Comparison of ENCODE assay signal across 11 mouse cellular contexts in the genomic region with DNA sequence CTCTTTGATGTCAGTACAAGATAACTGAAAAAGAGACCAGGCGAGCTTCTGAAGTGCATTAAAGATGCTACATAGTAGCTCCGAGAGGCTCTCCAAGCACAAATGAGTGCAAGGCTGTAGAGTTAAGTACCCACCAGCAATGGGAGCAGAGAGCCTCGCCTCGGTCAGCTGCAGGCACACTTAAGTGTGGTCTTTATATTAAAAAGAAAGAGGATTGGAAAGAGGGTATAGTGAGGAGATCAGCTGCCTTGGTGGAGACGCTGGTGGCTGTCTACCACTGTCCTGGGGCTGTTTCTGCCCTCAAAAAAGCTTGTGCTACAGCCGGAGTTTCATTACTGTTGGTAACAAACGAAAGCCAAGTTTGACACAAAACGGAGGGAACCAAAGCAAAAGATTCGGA.
DNase-seq lines count a peak whose midpoint lies in the region; ATAC-seq and TF ChIP-seq lines count a peak whose summit lies in the region.
"Had no signal": no experiment of that assay in that cellular context is flagged by ENCODE, and none has a peak within 500 bp of the region (broad histone marks: within the 10 kb centered on the region; RNA-seq: fewer than 3 reads in every experiment).

No protein-coding gene starts in this region.

- H3K79me2 ChIP-seq in heart, adult 2 months (replicated peaks; ENCODE audit: control insufficient read depth, insufficient read depth, low read length): peaks cover 3% of the 10 kb centered on the region

- intact Hi-C loops in heart, adult 2 months (cut with DNase I): no loop called here

- no peak for TF ChIP-seq CTCF in heart, adult 2 months (IDR thresholded peaks at IDR 0.05)
- no peak for TF ChIP-seq CTCF in brain, embryonic 14.5 days (IDR thresholded peaks at IDR 0.05; ENCODE audit: borderline replicate concordance, extremely low read depth, insufficient read depth, insufficient read length)

- ATAC-seq in heart, embryonic 11.5 days (replicated peaks; ENCODE audit: insufficient number of reproducible peaks, low FRiP score, low TSS enrichment): no peak
- ATAC-seq in midbrain, embryonic 14.5 days (ENCODE audit: low FRiP score, low TSS enrichment): no peak
- no peak for ATAC-seq in midbrain, embryonic 13.5 days
- no peak for ATAC-seq in neural tube, embryonic 15.5 days (ENCODE audit: low FRiP score)
- ATAC-seq in megakaryocyte progenitor cell, adult 5-6 weeks (replicated peaks; ENCODE audit: poor library complexity): no peak

- H3K27ac ChIP-seq in heart, adult 2 months: peak overlapping the region; percentile 100
- no peak overlapping the region for H3K27ac ChIP-seq in heart, embryonic 11.5 days (ENCODE audit: low read depth, low read length)
- H3K27ac ChIP-seq in midbrain, embryonic 14.5 days (replicated peaks; ENCODE audit: low read depth, low read length): peak overlapping the region; percentile 38; the same call in 1 of the 2 replicates
- H3K27ac ChIP-seq in midbrain, embryonic 13.5 days: no peak overlapping the region
- peak overlapping the region; percentile 80 for H3K27ac ChIP-seq in neural tube, embryonic 15.5 days (replicated peaks)
- H3K27ac ChIP-seq: heart, embryonic 13.5 days had no signal

- peaks cover 12% of the 10 kb centered on the region for H3K36me3 ChIP-seq in heart, adult 2 months (ENCODE audit: control insufficient read depth, insufficient read depth, low read length)
- H3K36me3 ChIP-seq in heart, embryonic 11.5 days (ENCODE audit: control insufficient read depth, insufficient read depth, low read length): no peaks in the 10 kb centered on the region
- H3K36me3 ChIP-seq in midbrain, embryonic 14.5 days (ENCODE audit: control insufficient read depth, insufficient read depth, low read length): no peaks in the 10 kb centered on the region
- H3K36me3 ChIP-seq in midbrain, embryonic 13.5 days: no peaks in the 10 kb centered on the region
- 0 out of 2 replicates have a peak, but pooled peaks cover under 1% of the 10 kb centered on the region for H3K36me3 ChIP-seq in neural tube, embryonic 15.5 days

- H3K4me2 ChIP-seq in heart, embryonic 11.5 days: no peak overlapping the region
- peak overlapping the region; percentile 27 for H3K4me2 ChIP-seq in midbrain, embryonic 14.5 days (ENCODE audit: low read length)
- no peak overlapping the region for H3K4me2 ChIP-seq in midbrain, embryonic 13.5 days (replicated peaks)
- peak overlapping the region; percentile 43 for H3K4me2 ChIP-seq in neural tube, embryonic 15.5 days
- H3K4me2 ChIP-seq: heart, embryonic 13.5 days had no signal

- peak in 1 of 2 experiments; percentile 33 for DNase-seq in heart, adult 2 months
- DNase-seq in midbrain, embryonic 14.5 days: no peak
- peak; percentile 64 for DNase-seq in brain, embryonic 14.5 days (ENCODE audit: low read depth)
- DNase-seq: adrenal gland, adult 8-10 months; lung, embryonic 14.5 days; right cerebral cortex, postnatal 4 days had no signal

- TF ChIP-seq POLR2A in heart, adult 2 months (IDR thresholded peaks at IDR 0.05; ENCODE audit: insufficient read depth, low read depth, low read length): no peak
- no peak for TF ChIP-seq POLR2A in brain, embryonic 14.5 days (IDR thresholded peaks at IDR 0.05; ENCODE audit: borderline replicate concordance, extremely low read depth, insufficient read depth, insufficient read length, poor library complexity, severe bottlenecking)

- peak overlapping the region; percentile 48 for H3K4me3 ChIP-seq in heart, adult 2 months
- no peak overlapping the region for H3K4me3 ChIP-seq in heart, embryonic 11.5 days (ENCODE audit: low read depth, low read length)
- no peak overlapping the region for H3K4me3 ChIP-seq in midbrain, embryonic 14.5 days (replicated peaks; ENCODE audit: low read depth, low read length)
- H3K4me3 ChIP-seq in midbrain, embryonic 13.5 days (replicated peaks): no peak overlapping the region
- H3K4me3 ChIP-seq in neural tube, embryonic 15.5 days (replicated peaks): peak overlapping the region; percentile 14; the same call in 1 of the 2 replicates
- H3K4me3 ChIP-seq: heart, embryonic 13.5 days had no signal

- no peaks in the 10 kb centered on the region for H3K27me3 ChIP-seq in heart, adult 2 months (ENCODE audit: control insufficient read depth, insufficient read depth, low read length)
- H3K27me3 ChIP-seq in heart, embryonic 11.5 days (ENCODE audit: control insufficient read depth, insufficient read depth, low read length): peaks cover 67% of the 10 kb centered on the region
- peaks cover 55% of the 10 kb centered on the region for H3K27me3 ChIP-seq in midbrain, embryonic 14.5 days (ENCODE audit: control insufficient read depth, insufficient read depth, low read length)
- peaks cover 81% of the 10 kb centered on the region for H3K27me3 ChIP-seq in midbrain, embryonic 13.5 days
- peaks cover 11% of the 10 kb centered on the region for H3K27me3 ChIP-seq in neural tube, embryonic 15.5 days (replicated peaks)

- WGBS in heart, adult 2 months: 43% methylated on average over 9 of the region's 9 CpGs
- 63% methylated on average over 9 of the region's 9 CpGs for WGBS in heart, embryonic 11.5 days (ENCODE audit: insufficient replicate concordance)
- 56% methylated on average over 9 of the region's 9 CpGs for WGBS in midbrain, embryonic 14.5 days
- WGBS in midbrain, embryonic 13.5 days: 57% methylated on average over 9 of the region's 9 CpGs
- 47% methylated on average over 9 of the region's 9 CpGs for WGBS in neural tube, embryonic 15.5 days

- H3K9ac ChIP-seq in heart, adult 2 months (ENCODE audit: low read depth, low read length): peak overlapping the region; percentile 70
- no peak overlapping the region for H3K9ac ChIP-seq in heart, embryonic 11.5 days (ENCODE audit: low read depth, low read length)
- peak overlapping the region; percentile 3; the same call in 1 of the 2 replicates for H3K9ac ChIP-seq in midbrain, embryonic 14.5 days (replicated peaks; ENCODE audit: low read length)
- no peak overlapping the region for H3K9ac ChIP-seq in midbrain, embryonic 13.5 days (replicated peaks)
- peak overlapping the region; percentile 17 for H3K9ac ChIP-seq in neural tube, embryonic 15.5 days (replicated peaks)
- H3K9ac ChIP-seq: heart, embryonic 13.5 days; lung, embryonic 14.5 days had no signal

- no peaks in the 10 kb centered on the region for H3K9me3 ChIP-seq in heart, embryonic 11.5 days (replicated peaks; ENCODE audit: control insufficient read depth, low read length)
- H3K9me3 ChIP-seq in midbrain, embryonic 14.5 days (ENCODE audit: control insufficient read depth, low read length): no peaks in the 10 kb centered on the region
- no peaks in the 10 kb centered on the region for H3K9me3 ChIP-seq in midbrain, embryonic 13.5 days
- no peaks in the 10 kb centered on the region for H3K9me3 ChIP-seq in neural tube, embryonic 15.5 days (replicated peaks)
- H3K9me3 ChIP-seq: heart, embryonic 13.5 days had no signal

- no peak for TF ChIP-seq EP300 in heart, adult 2 months (IDR thresholded peaks at IDR 0.05; ENCODE audit: insufficient read depth, low read depth, low read length)

- H3K4me1 ChIP-seq in heart, adult 2 months (ENCODE audit: control insufficient read depth, insufficient read depth, low read length): peaks cover 16% of the 10 kb centered on the region
- H3K4me1 ChIP-seq in heart, embryonic 11.5 days (ENCODE audit: control insufficient read depth, insufficient read depth, low read length): peaks cover 5% of the 10 kb centered on the region; the same call in 1 of the 2 replicates
- peaks cover 17% of the 10 kb centered on the region for H3K4me1 ChIP-seq in midbrain, embryonic 14.5 days (ENCODE audit: control insufficient read depth, insufficient read depth, low read length)
- peaks cover 22% of the 10 kb centered on the region for H3K4me1 ChIP-seq in midbrain, embryonic 13.5 days (replicated peaks)
- H3K4me1 ChIP-seq in neural tube, embryonic 15.5 days: peaks cover 35% of the 10 kb centered on the region

Comparison
In these comparisons a context has a peak if more than half of its experiments do, and no peak if none do; other contexts are left out.
1. H3K27ac ChIP-seq: peak in heart, adult 2 months (single experiment), midbrain, embryonic 14.5 days (single experiment) and neural tube, embryonic 15.5 days (single experiment); none in heart, embryonic 11.5 days (single experiment) and midbrain, embryonic 13.5 days (single experiment).
2. H3K4me3 ChIP-seq: peak in heart, adult 2 months (single experiment) and neural tube, embryonic 15.5 days (single experiment); none in heart, embryonic 11.5 days (single experiment), midbrain, embryonic 14.5 days (single experiment) and midbrain, embryonic 13.5 days (single experiment).
3. H3K9ac ChIP-seq: peak in heart, adult 2 months (single experiment), midbrain, embryonic 14.5 days (single experiment) and neural tube, embryonic 15.5 days (single experiment); none in heart, embryonic 11.5 days (single experiment) and midbrain, embryonic 13.5 days (single experiment).
4. H3K4me2 ChIP-seq: peak in midbrain, embryonic 14.5 days (single experiment) and neural tube, embryonic 15.5 days (single experiment); none in heart, embryonic 11.5 days (single experiment) and midbrain, embryonic 13.5 days (single experiment).